Mouse (Mus musculus): ENCODE data around the gene Rbm6. TPM values are rescaled to one million over a fixed set of nuclear protein-coding genes. Genes with fewer than 3 reads are reported as not detected.

The Rbm6 gene
- polyA plus RNA-seq, 1 experiment from 2014 or later: 48.8 TPM

- Histone ChIP-seq H3K27ac (ENCODE audit: low read length) (no peak overlapping the region), H3K9me3 (replicated peaks; ENCODE audit: control insufficient read depth, low read length) (no peaks in the 10 kb centered on the region), H3K9ac (ENCODE audit: low read length) (no peak overlapping the region), H3K36me3 (ENCODE audit: control insufficient read depth, insufficient read depth) (peaks cover 15% of the 10 kb centered on the region), H3K4me2 (ENCODE audit: low read depth, low read length) (no peak overlapping the region), H3K27me3 (ENCODE audit: control insufficient read depth, insufficient read depth, low read length) (no peaks in the 10 kb centered on the region), H3K4me3 (ENCODE audit: low read length) (no peak overlapping the region), H3K4me1 (ENCODE audit: control insufficient read depth, insufficient read depth, low read length) (no peaks in the 10 kb centered on the region)
- 92% methylated on average over 2 of the region's 2 CpGs for WGBS
- no peak for ATAC-seq (replicated peaks; ENCODE audit: extremely low read depth, insufficient read depth, low FRiP score)
Observed at GRCm38 (mm10) chr9:107842709-107843108, 30.3 kb downstream of the Rbm6 start.

- Histone ChIP-seq H3K4me3 (ENCODE audit: low read length) (no peak overlapping the region), H3K9ac (ENCODE audit: low read length) (no peak overlapping the region), H3K27ac (ENCODE audit: low read length) (no peak overlapping the region), H3K27me3 (ENCODE audit: control insufficient read depth, insufficient read depth, low read length) (no peaks in the 10 kb centered on the region), H3K4me1 (ENCODE audit: control insufficient read depth, insufficient read depth, low read length) (no peaks in the 10 kb centered on the region), H3K36me3 (ENCODE audit: control insufficient read depth, insufficient read depth) (peaks cover 12% of the 10 kb centered on the region), H3K4me2 (ENCODE audit: low read depth, low read length) (no peak overlapping the region), H3K9me3 (replicated peaks; ENCODE audit: control insufficient read depth, low read length) (no peaks in the 10 kb centered on the region)
- ATAC-seq (replicated peaks; ENCODE audit: extremely low read depth, insufficient read depth, low FRiP score): no peak
- WGBS: 90% methylated on average over 1 of the region's 1 CpGs
Observed at GRCm38 (mm10) chr9:107838869-107839268, 34.2 kb downstream of the Rbm6 start.

GRCm38 (mm10) chr9:107833826-107834225 lies 39.2 kb downstream of the Rbm6 start:
- no peak for ATAC-seq (replicated peaks; ENCODE audit: extremely low read depth, insufficient read depth, low FRiP score)
- WGBS: 63% methylated on average over 3 of the region's 3 CpGs
- no peak overlapping the region for H3K4me2 ChIP-seq (ENCODE audit: low read depth, low read length)
- H3K9me3 ChIP-seq (replicated peaks; ENCODE audit: control insufficient read depth, low read length): no peaks in the 10 kb centered on the region
- H3K36me3 ChIP-seq (ENCODE audit: control insufficient read depth, insufficient read depth): peaks cover 11% of the 10 kb centered on the region
- no peaks in the 10 kb centered on the region for H3K4me1 ChIP-seq (ENCODE audit: control insufficient read depth, insufficient read depth, low read length)
- no peak overlapping the region for H3K4me3 ChIP-seq (ENCODE audit: low read length)
- no peaks in the 10 kb centered on the region for H3K27me3 ChIP-seq (ENCODE audit: control insufficient read depth, insufficient read depth, low read length)
- H3K27ac ChIP-seq (ENCODE audit: low read length): no peak overlapping the region
- H3K9ac ChIP-seq (ENCODE audit: low read length): no peak overlapping the region

GRCm38 (mm10) chr9:107831765-107832164 lies 41.3 kb downstream of the Rbm6 start:
- H3K9me3 ChIP-seq (replicated peaks; ENCODE audit: control insufficient read depth, low read length): no peaks in the 10 kb centered on the region
- no peak overlapping the region for H3K9ac ChIP-seq (ENCODE audit: low read length)
- H3K4me3 ChIP-seq (ENCODE audit: low read length): no peak overlapping the region
- no peaks in the 10 kb centered on the region for H3K4me1 ChIP-seq (ENCODE audit: control insufficient read depth, insufficient read depth, low read length)
- ATAC-seq (replicated peaks; ENCODE audit: extremely low read depth, insufficient read depth, low FRiP score): no peak
- no peaks in the 10 kb centered on the region for H3K27me3 ChIP-seq (ENCODE audit: control insufficient read depth, insufficient read depth, low read length)
- H3K36me3 ChIP-seq (ENCODE audit: control insufficient read depth, insufficient read depth): peaks cover 11% of the 10 kb centered on the region
- H3K27ac ChIP-seq (ENCODE audit: low read length): no peak overlapping the region
- H3K4me2 ChIP-seq (ENCODE audit: low read depth, low read length): no peak overlapping the region

- H3K9ac ChIP-seq (ENCODE audit: low read length): no peak overlapping the region
- H3K9me3 ChIP-seq (replicated peaks; ENCODE audit: control insufficient read depth, low read length): no peaks in the 10 kb centered on the region
- H3K4me1 ChIP-seq (ENCODE audit: control insufficient read depth, insufficient read depth, low read length): no peaks in the 10 kb centered on the region
- no peak overlapping the region for H3K4me3 ChIP-seq (ENCODE audit: low read length)
- no peak for ATAC-seq (replicated peaks; ENCODE audit: extremely low read depth, insufficient read depth, low FRiP score)
- peaks cover 14% of the 10 kb centered on the region for H3K36me3 ChIP-seq (ENCODE audit: control insufficient read depth, insufficient read depth)
- no peak overlapping the region for H3K27ac ChIP-seq (ENCODE audit: low read length)
- 90% methylated on average over 1 of the region's 1 CpGs for whole genome bisulfite sequencing
- no peaks in the 10 kb centered on the region for H3K27me3 ChIP-seq (ENCODE audit: control insufficient read depth, insufficient read depth, low read length)
- H3K4me2 ChIP-seq (ENCODE audit: low read depth, low read length): no peak overlapping the region
Observed at GRCm38 (mm10) chr9:107812132-107812531, 60.9 kb downstream of the Rbm6 start.

- no peaks in the 10 kb centered on the region for H3K9me3 ChIP-seq (replicated peaks; ENCODE audit: control insufficient read depth, low read length)
- H3K27me3 ChIP-seq (ENCODE audit: control insufficient read depth, insufficient read depth, low read length): no peaks in the 10 kb centered on the region
- peaks cover 8% of the 10 kb centered on the region for H3K36me3 ChIP-seq (ENCODE audit: control insufficient read depth, insufficient read depth)
- no peak overlapping the region for H3K9ac ChIP-seq (ENCODE audit: low read length)
- ATAC-seq (replicated peaks; ENCODE audit: extremely low read depth, insufficient read depth, low FRiP score): no peak
- 91% methylated on average over 2 of the region's 2 CpGs for WGBS
- no peak overlapping the region for H3K27ac ChIP-seq (ENCODE audit: low read length)
- no peak overlapping the region for H3K4me2 ChIP-seq (ENCODE audit: low read depth, low read length)
- H3K4me1 ChIP-seq (ENCODE audit: control insufficient read depth, insufficient read depth, low read length): no peaks in the 10 kb centered on the region
- H3K4me3 ChIP-seq (ENCODE audit: low read length): no peak overlapping the region
Observed at GRCm38 (mm10) chr9:107810985-107811384, 62.1 kb downstream of the Rbm6 start.

GRCm38 (mm10) chr9:107791714-107792113 lies 81.3 kb downstream of the Rbm6 start:
- Histone ChIP-seq H3K9ac (ENCODE audit: low read length) (no peak overlapping the region), H3K4me2 (ENCODE audit: low read depth, low read length) (no peak overlapping the region), H3K9me3 (replicated peaks; ENCODE audit: control insufficient read depth, low read length) (no peaks in the 10 kb centered on the region), H3K4me3 (ENCODE audit: low read length) (no peak overlapping the region), H3K4me1 (ENCODE audit: control insufficient read depth, insufficient read depth, low read length) (no peaks in the 10 kb centered on the region), H3K27me3 (ENCODE audit: control insufficient read depth, insufficient read depth, low read length) (no peaks in the 10 kb centered on the region), H3K27ac (ENCODE audit: low read length) (no peak overlapping the region), H3K36me3 (ENCODE audit: control insufficient read depth, insufficient read depth) (peaks cover 37% of the 10 kb centered on the region)
- ATAC-seq (replicated peaks; ENCODE audit: extremely low read depth, insufficient read depth, low FRiP score): no peak
- WGBS: 46% methylated on average over 6 of the region's 6 CpGs

- no peak for ATAC-seq (replicated peaks; ENCODE audit: extremely low read depth, insufficient read depth, low FRiP score)
- peaks cover 63% of the 10 kb centered on the region for H3K36me3 ChIP-seq (ENCODE audit: control insufficient read depth, insufficient read depth)
- no peaks in the 10 kb centered on the region for H3K27me3 ChIP-seq (ENCODE audit: control insufficient read depth, insufficient read depth, low read length)
- H3K9ac ChIP-seq (ENCODE audit: low read length): no peak overlapping the region
- H3K4me1 ChIP-seq (ENCODE audit: control insufficient read depth, insufficient read depth, low read length): no peaks in the 10 kb centered on the region
- no peak overlapping the region for H3K4me2 ChIP-seq (ENCODE audit: low read depth, low read length)
- no peak overlapping the region for H3K27ac ChIP-seq (ENCODE audit: low read length)
- H3K9me3 ChIP-seq (replicated peaks; ENCODE audit: control insufficient read depth, low read length): no peaks in the 10 kb centered on the region
- 90% methylated on average over 11 of the region's 11 CpGs for WGBS
- H3K4me3 ChIP-seq (ENCODE audit: low read length): no peak overlapping the region
Observed at GRCm38 (mm10) chr9:107782536-107783203, 90.4 kb downstream of the Rbm6 start.

GRCm38 (mm10) chr9:107776809-107777208 lies 96.2 kb downstream of the Rbm6 start:
- Histone ChIP-seq H3K9me3 (replicated peaks; ENCODE audit: control insufficient read depth, low read length) (no peaks in the 10 kb centered on the region), H3K4me2 (ENCODE audit: low read depth, low read length) (no peak overlapping the region), H3K4me1 (ENCODE audit: control insufficient read depth, insufficient read depth, low read length) (no peaks in the 10 kb centered on the region), H3K27me3 (ENCODE audit: control insufficient read depth, insufficient read depth, low read length) (no peaks in the 10 kb centered on the region), H3K36me3 (ENCODE audit: control insufficient read depth, insufficient read depth) (peaks cover 55% of the 10 kb centered on the region), H3K4me3 (ENCODE audit: low read length) (no peak overlapping the region), H3K27ac (ENCODE audit: low read length) (no peak overlapping the region; the same call in 1 of the 2 replicates), H3K9ac (ENCODE audit: low read length) (no peak overlapping the region)
- ATAC-seq (replicated peaks; ENCODE audit: extremely low read depth, insufficient read depth, low FRiP score): no peak
